Mouse (Mus musculus): ENCODE measurements around the gene Sync. TPM values are rescaled to one million over a fixed set of nuclear protein-coding genes. Genes with fewer than 3 reads are reported as not detected.

Sync gene
- polyA plus RNA-seq, 1 experiment from 2014 or later: 0.36 TPM

DNA sequence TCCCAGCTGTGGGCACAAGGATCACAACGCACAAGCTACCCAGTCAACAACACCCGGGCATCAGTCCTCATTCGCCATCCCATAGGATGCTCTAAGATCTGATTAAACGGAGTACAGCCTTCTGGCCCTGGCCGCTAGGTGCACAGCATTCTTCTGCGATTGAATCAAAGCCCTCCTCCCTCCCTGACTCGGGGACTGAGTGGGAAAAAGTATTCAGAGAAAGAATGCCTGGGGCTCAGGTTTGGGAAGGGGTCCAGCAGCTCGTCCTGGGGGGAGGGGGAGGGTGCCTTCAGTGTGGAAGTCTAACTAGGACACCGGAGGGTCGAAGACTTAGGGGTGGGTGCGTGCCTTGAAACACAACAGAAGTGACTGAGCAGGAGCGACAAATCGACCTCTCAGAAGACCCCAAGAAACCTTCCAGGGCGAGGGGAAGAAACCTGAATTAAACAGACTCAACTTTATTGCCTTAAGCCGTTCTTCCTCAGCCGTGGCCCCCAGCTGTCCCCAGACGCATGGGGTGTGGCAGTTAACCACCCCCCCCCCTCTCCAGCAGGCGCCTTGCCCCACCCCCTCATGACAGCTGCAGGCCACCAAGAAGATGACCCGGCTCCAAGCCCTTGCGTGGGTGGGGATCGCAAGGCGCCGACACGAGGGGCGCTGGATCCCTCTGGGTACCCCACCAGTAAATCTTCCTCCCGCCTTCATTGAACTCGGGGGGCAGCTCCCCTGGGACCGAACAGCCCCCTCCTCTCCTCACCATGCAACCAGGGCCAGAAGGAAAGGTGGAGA lies 540 bp upstream of the Sync start:
- H3K4me1 ChIP-seq (replicated peaks; ENCODE audit: control insufficient read depth, insufficient read depth, low read length): peaks cover 13% of the 10 kb centered on the region
- peak overlapping the region; percentile 56; the same call in 1 of the 2 replicates for H3K9ac ChIP-seq (ENCODE audit: low read depth, low read length)
- H3K27ac ChIP-seq (ENCODE audit: low read depth, low read length): no peak overlapping the region
- no peak for ATAC-seq (replicated peaks; ENCODE audit: low FRiP score)
- peak overlapping the region; percentile 64 for H3K4me3 ChIP-seq (ENCODE audit: low read depth, low read length)
- peak overlapping the region; percentile 99 for H3K4me2 ChIP-seq
- H3K9me3 ChIP-seq (ENCODE audit: control insufficient read depth, low read length): no peaks in the 10 kb centered on the region
- H3K36me3 ChIP-seq (ENCODE audit: control insufficient read depth, insufficient read depth, low read length): no peaks in the 10 kb centered on the region
- peaks cover 35% of the 10 kb centered on the region for H3K27me3 ChIP-seq (replicated peaks; ENCODE audit: control insufficient read depth, insufficient read depth, low read length)
- WGBS: 5% methylated on average over 28 of the region's 28 CpGs
- DNase-seq (ENCODE audit: low spot score): no peak

- Histone ChIP-seq H3K9me3 (ENCODE audit: control insufficient read depth, low read length) (no peaks in the 10 kb centered on the region), H3K4me3 (ENCODE audit: low read depth, low read length) (peak overlapping the region; percentile 64; the same call in 1 of the 2 replicates), H3K4me1 (replicated peaks; ENCODE audit: control insufficient read depth, insufficient read depth, low read length) (peaks cover 13% of the 10 kb centered on the region), H3K27ac (ENCODE audit: low read depth, low read length) (no peak overlapping the region), H3K36me3 (ENCODE audit: control insufficient read depth, insufficient read depth, low read length) (no peaks in the 10 kb centered on the region), H3K9ac (ENCODE audit: low read depth, low read length) (no peak overlapping the region), H3K27me3 (replicated peaks; ENCODE audit: control insufficient read depth, insufficient read depth, low read length) (peaks cover 35% of the 10 kb centered on the region), H3K4me2 (peak overlapping the region; percentile 99)
- 56% methylated on average over 3 of the region's 3 CpGs for WGBS
- DNase-seq (ENCODE audit: low spot score) (no peak), ATAC-seq (replicated peaks; ENCODE audit: low FRiP score) (no peak)
Observed at GRCm38 (mm10) chr4:129288067-129288466, 650 bp downstream of the Sync start.

GRCm38 (mm10) chr4:129289671-129290070 lies 2.3 kb downstream of the Sync start:
- no peak overlapping the region for H3K4me3 ChIP-seq (ENCODE audit: low read depth, low read length)
- H3K4me2 ChIP-seq: no peak overlapping the region
- no peaks in the 10 kb centered on the region for H3K36me3 ChIP-seq (ENCODE audit: control insufficient read depth, insufficient read depth, low read length)
- H3K27ac ChIP-seq (ENCODE audit: low read depth, low read length): no peak overlapping the region
- H3K9ac ChIP-seq (ENCODE audit: low read depth, low read length): no peak overlapping the region
- 85% methylated on average over 8 of the region's 8 CpGs for WGBS
- no peaks in the 10 kb centered on the region for H3K9me3 ChIP-seq (ENCODE audit: control insufficient read depth, low read length)
- DNase-seq (ENCODE audit: low spot score) (no peak), ATAC-seq (replicated peaks; ENCODE audit: low FRiP score) (no peak)
- H3K27me3 ChIP-seq (replicated peaks; ENCODE audit: control insufficient read depth, insufficient read depth, low read length): peaks cover 40% of the 10 kb centered on the region
- H3K4me1 ChIP-seq (replicated peaks; ENCODE audit: control insufficient read depth, insufficient read depth, low read length): peaks cover 13% of the 10 kb centered on the region

DNA sequence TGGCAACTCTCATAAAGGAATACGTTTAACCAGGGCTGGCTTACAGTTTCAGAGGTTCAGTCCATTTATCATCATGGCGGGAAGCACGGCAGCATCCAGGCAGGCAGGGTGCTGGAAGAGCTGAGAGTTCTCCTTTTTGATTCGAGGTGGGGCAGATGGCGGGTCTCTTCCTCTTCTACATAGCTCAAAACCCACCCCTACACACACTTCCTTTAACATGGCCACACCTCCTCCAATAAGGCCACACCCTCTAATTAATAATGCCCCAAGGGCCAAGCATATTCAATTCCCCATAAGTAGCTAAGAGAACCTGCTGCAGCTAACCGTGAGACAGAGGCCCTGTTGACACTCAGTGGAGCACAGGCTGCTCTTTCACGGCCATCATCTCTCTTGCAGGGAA lies 5.4 kb downstream of the Sync start:
- ATAC-seq (replicated peaks; ENCODE audit: low FRiP score) (no peak), DNase-seq (ENCODE audit: low spot score) (peak; percentile 30)
- WGBS: 59% methylated on average over 7 of the region's 7 CpGs
- Histone ChIP-seq H3K4me1 (replicated peaks; ENCODE audit: control insufficient read depth, insufficient read depth, low read length) (peaks cover 16% of the 10 kb centered on the region), H3K9ac (ENCODE audit: low read depth, low read length) (no peak overlapping the region), H3K4me3 (ENCODE audit: low read depth, low read length) (no peak overlapping the region), H3K36me3 (ENCODE audit: control insufficient read depth, insufficient read depth, low read length) (no peaks in the 10 kb centered on the region), H3K4me2 (no peak overlapping the region), H3K27ac (ENCODE audit: low read depth, low read length) (no peak overlapping the region), H3K9me3 (ENCODE audit: control insufficient read depth, low read length) (no peaks in the 10 kb centered on the region), H3K27me3 (replicated peaks; ENCODE audit: control insufficient read depth, insufficient read depth, low read length) (peaks cover 15% of the 10 kb centered on the region)

- 38% methylated on average over 16 of the region's 16 CpGs for WGBS
- DNase-seq (ENCODE audit: low spot score) (peak; percentile 45), ATAC-seq (replicated peaks; ENCODE audit: low FRiP score) (no peak)
- Histone ChIP-seq H3K27ac (ENCODE audit: low read depth, low read length) (no peak overlapping the region), H3K4me3 (ENCODE audit: low read depth, low read length) (no peak overlapping the region), H3K4me2 (0 out of 2 replicates have a peak overlapping the region, but pooled peaks have one; percentile 6), H3K9ac (ENCODE audit: low read depth, low read length) (no peak overlapping the region), H3K9me3 (ENCODE audit: control insufficient read depth, low read length) (no peaks in the 10 kb centered on the region), H3K36me3 (ENCODE audit: control insufficient read depth, insufficient read depth, low read length) (no peaks in the 10 kb centered on the region), H3K4me1 (replicated peaks; ENCODE audit: control insufficient read depth, insufficient read depth, low read length) (peaks cover 15% of the 10 kb centered on the region), H3K27me3 (replicated peaks; ENCODE audit: control insufficient read depth, insufficient read depth, low read length) (peaks cover 6% of the 10 kb centered on the region; the same call in 1 of the 2 replicates)
Observed at GRCm38 (mm10) chr4:129293702-129294101, 6.3 kb downstream of the Sync start.

GRCm38 (mm10) chr4:129295188-129295587 lies 7.8 kb downstream of the Sync start:
- Histone ChIP-seq H3K36me3 (ENCODE audit: control insufficient read depth, insufficient read depth, low read length) (no peaks in the 10 kb centered on the region), H3K27ac (ENCODE audit: low read depth, low read length) (no peak overlapping the region), H3K4me1 (replicated peaks; ENCODE audit: control insufficient read depth, insufficient read depth, low read length) (peaks cover 15% of the 10 kb centered on the region), H3K27me3 (replicated peaks; ENCODE audit: control insufficient read depth, insufficient read depth, low read length) (0 out of 2 replicates have a peak, but pooled peaks cover 4% of the 10 kb centered on the region), H3K4me2 (peak overlapping the region; percentile 16; the same call in 1 of the 2 replicates), H3K9me3 (ENCODE audit: control insufficient read depth, low read length) (no peaks in the 10 kb centered on the region), H3K9ac (ENCODE audit: low read depth, low read length) (no peak overlapping the region), H3K4me3 (ENCODE audit: low read depth, low read length) (no peak overlapping the region)
- 6% methylated on average over 2 of the region's 2 CpGs for WGBS
- peak; percentile 79 for ATAC-seq (replicated peaks; ENCODE audit: low FRiP score)
- DNase-seq (ENCODE audit: low spot score): no peak

- Histone ChIP-seq H3K9me3 (ENCODE audit: control insufficient read depth, low read length) (no peaks in the 10 kb centered on the region), H3K36me3 (ENCODE audit: control insufficient read depth, insufficient read depth, low read length) (no peaks in the 10 kb centered on the region), H3K4me1 (replicated peaks; ENCODE audit: control insufficient read depth, insufficient read depth, low read length) (peaks cover 15% of the 10 kb centered on the region), H3K4me2 (no peak overlapping the region), H3K27me3 (replicated peaks; ENCODE audit: control insufficient read depth, insufficient read depth, low read length) (0 out of 2 replicates have a peak, but pooled peaks cover 4% of the 10 kb centered on the region), H3K27ac (ENCODE audit: low read depth, low read length) (no peak overlapping the region), H3K9ac (ENCODE audit: low read depth, low read length) (no peak overlapping the region), H3K4me3 (ENCODE audit: low read depth, low read length) (no peak overlapping the region)
- 69% methylated on average over 7 of the region's 7 CpGs for WGBS
- no peak for ATAC-seq (replicated peaks; ENCODE audit: low FRiP score)
- no peak for DNase-seq (ENCODE audit: low spot score)
Observed at GRCm38 (mm10) chr4:129296066-129296465, 8.6 kb downstream of the Sync start.

DNA sequence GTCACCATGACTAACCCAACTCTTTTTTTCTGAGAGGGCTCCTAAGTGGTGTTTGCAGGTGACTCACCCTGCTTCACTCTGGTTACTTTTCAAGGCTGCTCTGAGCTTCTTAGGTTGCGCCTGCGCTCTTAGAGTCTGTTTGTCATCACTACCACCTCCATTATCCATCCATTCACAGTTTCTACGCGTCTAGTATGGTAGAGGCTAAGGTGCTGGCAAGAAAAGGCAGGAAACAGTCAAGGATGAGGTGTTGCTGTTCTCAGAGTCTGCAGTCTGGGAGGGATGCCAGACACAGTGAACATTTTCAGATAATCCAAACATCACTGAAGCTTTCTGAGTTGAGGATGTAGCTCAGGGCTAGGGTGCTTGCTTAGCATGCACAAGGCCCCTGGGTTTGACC lies 10.3 kb downstream of the Sync start:
- Histone ChIP-seq H3K4me1 (replicated peaks; ENCODE audit: control insufficient read depth, insufficient read depth, low read length) (peaks cover 15% of the 10 kb centered on the region), H3K4me2 (no peak overlapping the region), H3K9me3 (ENCODE audit: control insufficient read depth, low read length) (no peaks in the 10 kb centered on the region), H3K27ac (ENCODE audit: low read depth, low read length) (no peak overlapping the region), H3K9ac (ENCODE audit: low read depth, low read length) (no peak overlapping the region), H3K27me3 (replicated peaks; ENCODE audit: control insufficient read depth, insufficient read depth, low read length) (0 out of 2 replicates have a peak, but pooled peaks cover 4% of the 10 kb centered on the region), H3K4me3 (ENCODE audit: low read depth, low read length) (no peak overlapping the region), H3K36me3 (ENCODE audit: control insufficient read depth, insufficient read depth, low read length) (no peaks in the 10 kb centered on the region)
- WGBS: 82% methylated on average over 4 of the region's 4 CpGs
- DNase-seq (ENCODE audit: low spot score) (no peak), ATAC-seq (replicated peaks; ENCODE audit: low FRiP score) (no peak)

DNA sequence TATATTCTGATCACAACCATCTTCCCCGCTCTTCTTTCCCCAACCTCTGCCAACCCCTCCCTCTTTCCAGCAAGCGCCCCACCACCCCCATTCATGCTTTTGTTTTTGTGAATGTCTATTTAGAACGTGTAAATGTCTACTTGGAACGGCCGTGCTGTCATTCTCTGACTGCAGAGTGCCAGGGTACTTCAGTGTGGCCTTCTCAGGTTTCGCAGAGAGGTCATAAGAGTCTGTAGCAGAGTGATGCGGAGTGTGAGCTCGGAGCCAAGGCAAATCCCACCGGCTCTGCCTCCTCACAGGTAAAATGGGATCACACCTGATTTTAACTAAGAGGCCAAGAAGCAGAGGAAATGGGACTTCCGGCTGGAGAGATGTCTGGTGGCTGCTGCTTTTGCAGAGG lies 11.7 kb downstream of the Sync start:
- DNase-seq (ENCODE audit: low spot score): no peak
- Histone ChIP-seq H3K9me3 (ENCODE audit: control insufficient read depth, low read length) (no peaks in the 10 kb centered on the region), H3K4me2 (no peak overlapping the region), H3K36me3 (ENCODE audit: control insufficient read depth, insufficient read depth, low read length) (no peaks in the 10 kb centered on the region), H3K4me3 (ENCODE audit: low read depth, low read length) (no peak overlapping the region), H3K4me1 (replicated peaks; ENCODE audit: control insufficient read depth, insufficient read depth, low read length) (peaks cover 18% of the 10 kb centered on the region), H3K27ac (ENCODE audit: low read depth, low read length) (no peak overlapping the region), H3K27me3 (replicated peaks; ENCODE audit: control insufficient read depth, insufficient read depth, low read length) (no peaks in the 10 kb centered on the region), H3K9ac (ENCODE audit: low read depth, low read length) (no peak overlapping the region)
- no peak for ATAC-seq (replicated peaks; ENCODE audit: low FRiP score)
- WGBS: 75% methylated on average over 10 of the region's 10 CpGs

Measured in liver, embryonic 11.5 days (tissue).